Mouse (Mus musculus) hindbrain, embryonic 10.5 days (tissue): ENCODE measurements at regions not wholly inside any gene's neighbourhood (a gene's known extent, or its start where the extent isn't known, plus 50 kb on each side); places are given as distances from the start of the nearest gene placed in this dataset.

Experiments used
- DNase-seq: peaks from one replicate; pipeline ENCODE4 v3.0.0-alpha.2; 2017; ENCODE audit warnings: low spot score
- H3K27ac ChIP-seq: fragments of 300-500 bp; sonication (generic); 2 replicates; pipeline ENCODE4 v1.5.1; 2016; ENCODE audit warnings: mild to moderate bottlenecking, moderate library complexity
- H3K27me3 ChIP-seq: fragments of 300-500 bp; sonication (generic); 2 replicates; pipeline ENCODE4 v1.6.1; 2016; ENCODE audit warnings: mild to moderate bottlenecking; ENCODE audit not compliant: poor library complexity, insufficient read depth, severe bottlenecking
- H3K36me3 ChIP-seq: fragments of 300-500 bp; sonication (generic); 2 replicates; pipeline ENCODE4 v1.6.1; 2016; ENCODE audit warnings: mild to moderate bottlenecking, moderate library complexity
- H3K4me1 ChIP-seq: fragments of 300-500 bp; sonication (generic); replicated peaks from 2 replicates; pipeline ENCODE4 v1.6.1; 2016; ENCODE audit warnings: mild to moderate bottlenecking
- H3K4me3 ChIP-seq: fragments of 300-500 bp; sonication (generic); 2 replicates; pipeline ENCODE4 v1.5.1; 2016; ENCODE audit warnings: mild to moderate bottlenecking, moderate library complexity
- H3K9me3 ChIP-seq: fragments of 300-500 bp; sonication (generic); 2 replicates; pipeline ENCODE4 v1.6.1; 2016; ENCODE audit warnings: mild to moderate bottlenecking, moderate library complexity
- WGBS: fragments of 180-500 bp; shearing (Covaris S2); methylation state at CpG from one replicate; pipeline ENCODE4 v1.1.7; 2016; 5-methylcytosine and 5-hydroxymethylcytosine counted together

DNA sequence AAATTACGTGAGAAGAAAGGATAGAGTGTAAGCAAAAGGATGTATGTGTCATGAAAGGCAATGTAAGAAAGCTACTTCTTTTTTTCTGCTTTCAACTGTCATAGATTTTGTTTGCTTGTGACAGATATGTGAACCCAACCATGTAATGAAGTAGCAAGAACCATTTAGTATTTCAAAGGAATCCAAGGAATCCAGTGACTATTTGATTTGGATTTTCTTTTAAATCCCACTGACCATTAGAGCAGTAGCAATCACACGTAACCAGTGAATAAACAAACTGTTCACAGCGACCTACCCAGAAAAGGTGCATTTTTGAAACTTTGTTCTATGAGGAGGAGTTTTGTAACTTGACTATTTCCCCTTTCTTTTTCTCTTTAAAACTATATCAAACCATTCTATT lies 981.2 kb upstream of the Luzp2 start:
- H3K27ac ChIP-seq, result no peak overlapping the region
- H3K4me3 ChIP-seq, result no peak overlapping the region
- no peaks in the 10 kb centered on the region for H3K27me3 ChIP-seq
- 81% methylated on average over 3 of the region's 3 CpGs for WGBS
- no peak for DNase-seq
- H3K36me3 ChIP-seq, result no peaks in the 10 kb centered on the region
- H3K9me3 ChIP-seq, result no peaks in the 10 kb centered on the region
- no peaks in the 10 kb centered on the region for H3K4me1 ChIP-seq

DNA sequence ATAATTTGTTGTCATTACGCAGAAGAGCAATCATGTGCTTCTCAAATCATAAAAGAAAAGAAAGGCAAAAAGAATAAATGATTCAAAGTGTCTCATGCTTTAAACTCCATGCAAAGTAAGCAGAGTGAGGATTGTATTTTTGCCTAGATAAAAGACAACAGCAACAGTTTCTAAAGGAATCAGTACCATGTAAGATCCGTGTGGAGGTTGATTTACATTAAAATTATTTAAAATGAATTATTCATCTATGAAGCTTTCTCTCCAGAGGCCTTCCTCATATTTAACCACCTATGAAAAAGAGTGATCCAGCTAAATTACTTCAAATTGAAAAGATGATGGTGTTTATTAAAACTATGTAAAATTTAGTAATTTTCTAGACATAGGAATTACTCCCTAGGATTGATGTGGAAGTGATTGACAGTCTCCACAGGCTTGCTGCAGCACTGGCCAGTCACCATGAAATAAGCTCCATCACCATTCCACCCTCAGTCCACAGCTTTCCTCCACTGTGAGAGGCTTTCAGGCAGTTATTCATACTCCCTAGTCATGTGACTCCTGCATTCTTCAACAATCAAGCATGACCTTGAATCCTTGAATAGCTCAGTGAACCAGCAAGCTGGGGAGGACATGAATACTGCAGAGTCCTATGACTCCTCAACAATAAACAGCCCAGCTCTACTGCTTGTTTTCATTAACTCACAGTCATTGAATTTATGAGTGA lies 962.7 kb upstream of the Luzp2 start:
- no peaks in the 10 kb centered on the region for H3K9me3 ChIP-seq
- H3K27me3 ChIP-seq, result no peaks in the 10 kb centered on the region
- WGBS, result 68% methylated on average over 2 of the region's 2 CpGs
- no peaks in the 10 kb centered on the region for H3K36me3 ChIP-seq
- peak; percentile 26 for DNase-seq
- H3K4me1 ChIP-seq, result no peaks in the 10 kb centered on the region
- no peak overlapping the region for H3K4me3 ChIP-seq
- H3K27ac ChIP-seq, result no peak overlapping the region

DNA sequence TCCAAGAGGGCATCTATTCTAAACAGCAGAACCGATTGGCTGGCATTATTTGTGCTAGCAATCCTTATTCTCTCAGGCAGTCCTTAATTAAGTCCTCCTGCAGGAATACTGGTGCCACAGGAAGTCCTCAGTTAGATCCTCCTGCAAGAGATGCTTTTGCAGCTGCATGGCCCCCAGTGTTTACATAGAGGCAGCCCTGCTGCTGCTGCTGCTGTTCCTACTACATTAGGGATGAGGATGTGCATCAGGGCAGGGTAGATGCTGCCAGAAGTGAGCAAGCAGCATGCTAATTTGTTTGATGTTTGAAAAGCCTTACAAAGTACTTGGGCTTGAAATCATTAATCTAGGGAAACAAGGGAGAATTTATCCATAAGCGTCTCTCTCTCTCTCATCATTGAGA lies 922.3 kb upstream of the Luzp2 start:
- no peaks in the 10 kb centered on the region for H3K4me1 ChIP-seq
- no peaks in the 10 kb centered on the region for H3K9me3 ChIP-seq
- WGBS, result 69% methylated on average over 2 of the region's 2 CpGs
- DNase-seq, result no peak
- no peaks in the 10 kb centered on the region for H3K27me3 ChIP-seq
- no peak overlapping the region for H3K27ac ChIP-seq
- H3K36me3 ChIP-seq, result no peaks in the 10 kb centered on the region
- H3K4me3 ChIP-seq, result no peak overlapping the region

DNA sequence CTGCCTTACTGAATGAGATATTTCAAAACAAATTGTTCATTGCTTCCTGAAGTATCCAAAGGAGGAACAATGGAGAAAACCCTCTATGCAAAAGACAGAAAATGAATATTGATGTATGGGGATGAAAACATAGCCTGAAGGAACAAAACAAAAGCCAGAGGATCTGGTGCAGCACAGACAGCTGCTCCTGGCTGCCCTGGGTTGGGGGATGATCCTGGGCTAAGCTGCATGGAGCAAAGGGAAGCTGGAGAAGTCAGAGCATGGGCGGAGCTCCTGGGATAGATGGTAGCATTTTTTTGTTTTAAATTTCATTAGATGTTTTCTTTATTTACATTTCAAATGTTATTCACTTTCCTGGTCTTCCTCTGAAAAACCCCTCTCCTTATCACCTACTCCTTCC lies 879.6 kb upstream of the Luzp2 start:
- H3K27me3 ChIP-seq, result no peaks in the 10 kb centered on the region
- H3K9me3 ChIP-seq, result no peaks in the 10 kb centered on the region
- no peaks in the 10 kb centered on the region for H3K4me1 ChIP-seq
- H3K27ac ChIP-seq, result no peak overlapping the region
- 89% methylated on average over 1 of the region's 1 CpGs for WGBS
- no peak for DNase-seq
- no peak overlapping the region for H3K4me3 ChIP-seq
- no peaks in the 10 kb centered on the region for H3K36me3 ChIP-seq

DNA sequence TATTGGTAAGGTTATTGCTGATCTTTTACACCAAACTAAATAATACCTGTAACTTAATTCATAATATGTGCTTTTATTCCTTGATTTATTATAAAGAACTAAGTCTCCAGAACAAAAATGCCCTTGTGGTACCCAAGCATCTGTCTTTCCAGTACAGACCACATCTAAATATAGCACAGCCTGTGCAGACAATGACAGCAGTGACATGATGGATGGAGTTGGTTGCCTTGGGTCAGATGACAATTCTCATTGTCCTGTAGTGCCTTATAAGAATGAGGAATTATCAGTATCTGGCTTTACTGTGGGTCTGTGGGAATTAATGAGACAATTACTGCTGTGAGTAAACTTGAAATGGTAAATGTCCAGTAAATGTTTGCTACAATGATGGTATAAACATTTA lies 859.8 kb upstream of the Luzp2 start:
- Histone ChIP-seq H3K4me3 (no peak overlapping the region), H3K9me3 (no peaks in the 10 kb centered on the region), H3K27ac (no peak overlapping the region), H3K36me3 (no peaks in the 10 kb centered on the region), H3K27me3 (no peaks in the 10 kb centered on the region), H3K4me1 (no peaks in the 10 kb centered on the region)
- no peak for DNase-seq

DNA sequence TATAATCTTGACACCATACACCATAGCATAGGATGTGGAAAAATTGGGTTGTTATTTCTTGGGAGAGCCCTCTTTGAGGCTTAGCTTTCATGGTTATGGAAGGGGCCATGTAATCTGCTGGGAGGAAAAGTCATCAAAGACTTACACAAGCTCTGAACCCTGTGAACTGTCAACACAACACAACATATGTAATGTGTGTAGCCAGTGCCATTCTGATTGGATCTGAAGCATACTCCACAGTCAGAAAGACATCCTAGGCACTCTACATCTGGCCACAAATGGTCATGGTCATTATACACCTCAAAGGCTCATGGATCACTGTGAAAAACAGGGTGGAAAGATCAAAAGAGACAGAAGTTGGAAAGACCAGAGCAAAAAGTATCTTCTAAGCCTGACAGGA lies 839.3 kb upstream of the Luzp2 start:
- Histone ChIP-seq H3K27me3 (no peaks in the 10 kb centered on the region), H3K36me3 (no peaks in the 10 kb centered on the region), H3K27ac (no peak overlapping the region), H3K4me3 (no peak overlapping the region), H3K9me3 (no peaks in the 10 kb centered on the region), H3K4me1 (no peaks in the 10 kb centered on the region)
- DNase-seq, result no peak

DNA sequence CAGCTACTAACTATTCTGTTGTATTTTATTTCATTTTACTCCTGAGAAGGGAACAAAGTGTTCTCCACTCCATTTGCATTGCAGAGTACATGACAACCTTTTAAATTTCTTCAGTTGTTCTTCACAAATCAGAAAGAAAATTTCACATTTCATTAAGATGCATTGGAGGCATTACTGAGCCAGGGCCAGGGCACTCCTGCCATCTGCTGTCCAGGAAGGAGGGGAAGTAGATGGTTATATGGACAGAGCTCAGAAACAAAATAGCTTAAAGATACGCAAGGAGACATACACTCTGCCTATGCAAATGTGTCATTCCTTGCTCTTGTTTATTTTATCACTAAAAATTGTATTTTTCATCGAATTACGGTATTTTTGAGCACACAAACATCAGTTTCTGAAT lies 826.6 kb upstream of the Luzp2 start:
- no peak for DNase-seq
- Histone ChIP-seq H3K9me3 (no peaks in the 10 kb centered on the region), H3K36me3 (no peaks in the 10 kb centered on the region), H3K27me3 (no peaks in the 10 kb centered on the region), H3K27ac (no peak overlapping the region), H3K4me1 (no peaks in the 10 kb centered on the region), H3K4me3 (no peak overlapping the region)
- WGBS, result 81% methylated on average over 3 of the region's 3 CpGs
